17 mouse cellular contexts compared by ENCODE assay signal in the genomic region with DNA sequence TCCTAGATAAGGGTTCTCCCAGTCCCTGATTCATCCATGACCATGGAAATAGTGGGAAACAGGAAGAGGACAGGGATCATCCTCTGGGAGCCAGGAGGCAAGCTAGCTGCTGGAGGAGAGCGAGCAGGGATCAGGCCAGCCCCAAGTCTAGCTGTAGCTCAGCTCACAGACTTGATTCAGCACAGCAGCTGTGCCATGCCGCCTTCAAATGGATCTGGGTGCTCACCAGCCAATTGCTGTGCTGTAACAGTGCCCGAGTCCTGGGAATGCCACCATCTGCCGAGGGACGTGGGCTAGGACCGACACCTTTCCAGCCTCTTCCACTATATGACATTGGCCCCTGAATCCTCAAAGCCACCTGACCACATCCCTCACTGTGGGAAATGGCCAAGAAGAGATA. TPM values are rescaled to one million over a fixed set of nuclear protein-coding genes. Genes with fewer than 3 reads are reported as not detected.
DNase-seq lines count a peak whose midpoint lies in the region; ATAC-seq lines count a peak whose summit lies in the region.
"Had no signal": no experiment of that assay in that cellular context is flagged by ENCODE, and none has a peak within 500 bp of the region (broad histone marks: within the 10 kb centered on the region; RNA-seq: fewer than 3 reads in every experiment).

No protein-coding gene starts in this region.

- H3K9me3 ChIP-seq in forebrain, embryonic 14.5 days (replicated peaks; ENCODE audit: control insufficient read depth, low read length): no peaks in the 10 kb centered on the region
- H3K9me3 ChIP-seq in forebrain, embryonic 12.5 days: no peaks in the 10 kb centered on the region
- H3K9me3 ChIP-seq in hindbrain, embryonic 10.5 days: no peaks in the 10 kb centered on the region
- no peaks in the 10 kb centered on the region for H3K9me3 ChIP-seq in hindbrain, embryonic 14.5 days (ENCODE audit: control insufficient read depth, low read length)
- H3K9me3 ChIP-seq in midbrain, embryonic 10.5 days (replicated peaks): no peaks in the 10 kb centered on the region
- H3K9me3 ChIP-seq in midbrain, embryonic 14.5 days (ENCODE audit: control insufficient read depth, low read length): no peaks in the 10 kb centered on the region
- no peaks in the 10 kb centered on the region for H3K9me3 ChIP-seq in intestine, embryonic 16.5 days (ENCODE audit: control insufficient read depth, low read length)

- no peak for DNase-seq in forebrain, embryonic 14.5 days (ENCODE audit: low spot score)
- DNase-seq in hindbrain, embryonic 10.5 days (ENCODE audit: low spot score): no peak
- no peak for DNase-seq in hindbrain, embryonic 14.5 days (ENCODE audit: low spot score)
- DNase-seq in midbrain, embryonic 10.5 days (ENCODE audit: low spot score): no peak
- no peak for DNase-seq in midbrain, embryonic 14.5 days
- peak; percentile 56 for DNase-seq in right cerebral cortex, postnatal 25 days
- DNase-seq: adrenal gland, adult 2 months; gastrocnemius, postnatal 14 days; heart, postnatal 10 days; liver; retina, postnatal 1 day; thymus, adult 2 months had no signal

- H3K4me3 ChIP-seq in forebrain, embryonic 14.5 days (ENCODE audit: low read depth, low read length): no peak overlapping the region
- H3K4me3 ChIP-seq in forebrain, embryonic 12.5 days (replicated peaks): no peak overlapping the region
- no peak overlapping the region for H3K4me3 ChIP-seq in hindbrain, embryonic 10.5 days
- H3K4me3 ChIP-seq in hindbrain, embryonic 14.5 days (replicated peaks; ENCODE audit: low read length): no peak overlapping the region
- H3K4me3 ChIP-seq in midbrain, embryonic 10.5 days: no peak overlapping the region
- H3K4me3 ChIP-seq in midbrain, embryonic 14.5 days (replicated peaks; ENCODE audit: low read depth, low read length): no peak overlapping the region
- H3K4me3 ChIP-seq in intestine, embryonic 16.5 days (ENCODE audit: low read length): no peak overlapping the region

- H3K36me3 ChIP-seq in forebrain, embryonic 14.5 days (ENCODE audit: control insufficient read depth, insufficient read depth, low read length): no peaks in the 10 kb centered on the region
- no peaks in the 10 kb centered on the region for H3K36me3 ChIP-seq in forebrain, embryonic 12.5 days (replicated peaks)
- peaks cover 9% of the 10 kb centered on the region for H3K36me3 ChIP-seq in hindbrain, embryonic 10.5 days
- H3K36me3 ChIP-seq in hindbrain, embryonic 14.5 days (replicated peaks; ENCODE audit: control insufficient read depth, insufficient read depth): no peaks in the 10 kb centered on the region
- H3K36me3 ChIP-seq in midbrain, embryonic 10.5 days: peaks cover 10% of the 10 kb centered on the region
- H3K36me3 ChIP-seq in midbrain, embryonic 14.5 days (ENCODE audit: control insufficient read depth, insufficient read depth, low read length): no peaks in the 10 kb centered on the region
- H3K36me3 ChIP-seq in intestine, embryonic 16.5 days (ENCODE audit: control insufficient read depth, insufficient read depth, low read length): no peaks in the 10 kb centered on the region

- H3K27ac ChIP-seq in forebrain, embryonic 14.5 days (ENCODE audit: low read depth, low read length): peak overlapping the region; percentile 35; the same call in 1 of the 2 replicates
- no peak overlapping the region for H3K27ac ChIP-seq in forebrain, embryonic 12.5 days
- 0 out of 2 replicates have a peak overlapping the region, but pooled peaks have one; percentile 64 for H3K27ac ChIP-seq in hindbrain, embryonic 10.5 days
- H3K27ac ChIP-seq in hindbrain, embryonic 14.5 days: no peak overlapping the region
- H3K27ac ChIP-seq in midbrain, embryonic 10.5 days (replicated peaks): 0 out of 2 replicates have a peak overlapping the region, but pooled peaks have one; percentile 23
- H3K27ac ChIP-seq in midbrain, embryonic 14.5 days (replicated peaks; ENCODE audit: low read depth, low read length): no peak overlapping the region
- H3K27ac ChIP-seq in intestine, embryonic 16.5 days (ENCODE audit: low read length): no peak overlapping the region

- no peak overlapping the region for H3K9ac ChIP-seq in forebrain, embryonic 14.5 days (ENCODE audit: low read length)
- H3K9ac ChIP-seq in forebrain, embryonic 12.5 days: no peak overlapping the region
- no peak overlapping the region for H3K9ac ChIP-seq in hindbrain, embryonic 14.5 days
- H3K9ac ChIP-seq in midbrain, embryonic 14.5 days (replicated peaks; ENCODE audit: low read length): no peak overlapping the region
- H3K9ac ChIP-seq in intestine, embryonic 16.5 days (ENCODE audit: low read depth, low read length): no peak overlapping the region

- WGBS in forebrain, embryonic 14.5 days: 76% methylated on average over 6 of the region's 6 CpGs
- WGBS in forebrain, embryonic 12.5 days: 91% methylated on average over 6 of the region's 6 CpGs
- WGBS in hindbrain, embryonic 10.5 days: 93% methylated on average over 6 of the region's 6 CpGs
- 90% methylated on average over 6 of the region's 6 CpGs for WGBS in hindbrain, embryonic 14.5 days
- 93% methylated on average over 6 of the region's 6 CpGs for WGBS in midbrain, embryonic 10.5 days
- WGBS in midbrain, embryonic 14.5 days: 91% methylated on average over 6 of the region's 6 CpGs
- 88% methylated on average over 6 of the region's 6 CpGs for WGBS in intestine, embryonic 16.5 days

- H3K4me1 ChIP-seq in forebrain, embryonic 14.5 days (ENCODE audit: control insufficient read depth, insufficient read depth, low read length): no peaks in the 10 kb centered on the region
- peaks cover 3% of the 10 kb centered on the region; the same call in 1 of the 2 replicates for H3K4me1 ChIP-seq in forebrain, embryonic 12.5 days
- H3K4me1 ChIP-seq in hindbrain, embryonic 10.5 days (replicated peaks): peaks cover 29% of the 10 kb centered on the region
- H3K4me1 ChIP-seq in hindbrain, embryonic 14.5 days (replicated peaks; ENCODE audit: control insufficient read depth, insufficient read depth, low read length): peaks cover 9% of the 10 kb centered on the region; the same call in 1 of the 2 replicates
- peaks cover 35% of the 10 kb centered on the region for H3K4me1 ChIP-seq in midbrain, embryonic 10.5 days
- peaks cover 9% of the 10 kb centered on the region for H3K4me1 ChIP-seq in midbrain, embryonic 14.5 days (ENCODE audit: control insufficient read depth, insufficient read depth, low read length)
- H3K4me1 ChIP-seq in intestine, embryonic 16.5 days (ENCODE audit: control insufficient read depth, insufficient read depth, low read length): peaks cover 14% of the 10 kb centered on the region

- H3K4me2 ChIP-seq in forebrain, embryonic 14.5 days (ENCODE audit: low read length): no peak overlapping the region
- H3K4me2 ChIP-seq in forebrain, embryonic 12.5 days: no peak overlapping the region
- H3K4me2 ChIP-seq in hindbrain, embryonic 14.5 days (replicated peaks): no peak overlapping the region
- H3K4me2 ChIP-seq in midbrain, embryonic 14.5 days (ENCODE audit: low read length): no peak overlapping the region
- H3K4me2 ChIP-seq in intestine, embryonic 16.5 days (ENCODE audit: low read depth, low read length): no peak overlapping the region

- no peaks in the 10 kb centered on the region for H3K27me3 ChIP-seq in forebrain, embryonic 14.5 days (replicated peaks; ENCODE audit: control insufficient read depth, insufficient read depth, low read length)
- no peaks in the 10 kb centered on the region for H3K27me3 ChIP-seq in forebrain, embryonic 12.5 days
- no peaks in the 10 kb centered on the region for H3K27me3 ChIP-seq in hindbrain, embryonic 10.5 days (ENCODE audit: insufficient read depth, poor library complexity, severe bottlenecking)
- H3K27me3 ChIP-seq in hindbrain, embryonic 14.5 days (ENCODE audit: control insufficient read depth, insufficient read depth, low read length): no peaks in the 10 kb centered on the region
- H3K27me3 ChIP-seq in midbrain, embryonic 10.5 days (ENCODE audit: low read depth, poor library complexity, severe bottlenecking): no peaks in the 10 kb centered on the region
- no peaks in the 10 kb centered on the region for H3K27me3 ChIP-seq in midbrain, embryonic 14.5 days (ENCODE audit: control insufficient read depth, insufficient read depth, low read length)
- H3K27me3 ChIP-seq in intestine, embryonic 16.5 days (replicated peaks; ENCODE audit: control insufficient read depth, insufficient read depth, low read length): no peaks in the 10 kb centered on the region

- no peak for ATAC-seq in forebrain, embryonic 14.5 days
- no peak for ATAC-seq in forebrain, embryonic 12.5 days (ENCODE audit: low FRiP score)
- ATAC-seq in hindbrain, embryonic 14.5 days (ENCODE audit: low FRiP score): no peak
- no peak for ATAC-seq in midbrain, embryonic 14.5 days (ENCODE audit: low FRiP score, low TSS enrichment)
- no peak for ATAC-seq in intestine, embryonic 16.5 days

RNA-seq across cellular contexts. Expression of gene 2900026A02Rik, which starts 25.1 kb away (rescaled TPM):
- polyA plus RNA-seq in forebrain, embryonic 14.5 days (2014; fragmentation: Nextera tagmentation; extraction: Ambion mirVana): 2.1 and 2.7 TPM in 2 replicates
- polyA plus RNA-seq in forebrain, embryonic 12.5 days (2016; fragmentation: Nextera tagmentation; extraction: Ambion mirVana): 4.5 and 6.1 TPM in 2 replicates
- 2.1 and 4.1 TPM in 2 replicates for polyA plus RNA-seq in hindbrain, embryonic 10.5 days (2016; fragmentation: Nextera tagmentation; extraction: Ambion mirVana)
- polyA plus RNA-seq in hindbrain, embryonic 14.5 days (2014; fragmentation: Nextera tagmentation; extraction: Ambion mirVana): 2.5 and 2.6 TPM in 2 replicates
- 2.7 and 2.9 TPM in 2 replicates for polyA plus RNA-seq in midbrain, embryonic 10.5 days (2016; fragmentation: Nextera tagmentation; extraction: Ambion mirVana)
- 1.6 and 2.1 TPM in 2 replicates for polyA plus RNA-seq in midbrain, embryonic 14.5 days (2014; fragmentation: Nextera tagmentation; extraction: Ambion mirVana)
- 8.3 and 9.5 TPM in 2 replicates for polyA plus RNA-seq in intestine, embryonic 16.5 days (2015; fragmentation: Nextera tagmentation; extraction: Ambion mirVana)

RNA-seq across cellular contexts. Expression of gene Tmem211, which starts 30.8 kb away (rescaled TPM):
- polyA plus RNA-seq in forebrain, embryonic 14.5 days (2014; fragmentation: Nextera tagmentation; extraction: Ambion mirVana): not detected in 2 replicates
- polyA plus RNA-seq in forebrain, embryonic 12.5 days (2016; fragmentation: Nextera tagmentation; extraction: Ambion mirVana): 0.20 and 0.28 TPM in 2 replicates
- polyA plus RNA-seq in hindbrain, embryonic 10.5 days (2016; fragmentation: Nextera tagmentation; extraction: Ambion mirVana): 0.11 TPM in 1 of 2 replicates, not detected in the other
- not detected in 2 replicates for polyA plus RNA-seq in hindbrain, embryonic 14.5 days (2014; fragmentation: Nextera tagmentation; extraction: Ambion mirVana)
- polyA plus RNA-seq in midbrain, embryonic 10.5 days (2016; fragmentation: Nextera tagmentation; extraction: Ambion mirVana): 0.10 TPM in 1 of 2 replicates, not detected in the other
- polyA plus RNA-seq in midbrain, embryonic 14.5 days (2014; fragmentation: Nextera tagmentation; extraction: Ambion mirVana): 0.15 TPM in 1 of 2 replicates, not detected in the other
- polyA plus RNA-seq in intestine, embryonic 16.5 days (2015; fragmentation: Nextera tagmentation; extraction: Ambion mirVana): 0.13 and 0.28 TPM in 2 replicates
- polyA plus RNA-seq: adrenal gland, adult 2 months; C2C12; lung, embryonic 16.5 days; neural tube, embryonic 14.5 days; thymus, adult 2 months had no signal

Comparison
In these comparisons a context has a peak if more than half of its experiments do, and no peak if none do; other contexts are left out.
1. H3K27ac ChIP-seq: peak in forebrain, embryonic 14.5 days (single experiment), hindbrain, embryonic 10.5 days (single experiment) and midbrain, embryonic 10.5 days (single experiment); none in forebrain, embryonic 12.5 days (single experiment), hindbrain, embryonic 14.5 days (single experiment), midbrain, embryonic 14.5 days (single experiment) and intestine, embryonic 16.5 days (single experiment).